Mouse (Mus musculus) skeletal muscle tissue, adult 2 months (tissue): ENCODE results near the gene Fnip2.

Experiments used
- DNase-seq: peaks from one replicate; pipeline ENCODE4 v3.0.0-alpha.2; 2012; ENCODE audit warnings: low read depth, low spot score

Fnip2 gene

DNA sequence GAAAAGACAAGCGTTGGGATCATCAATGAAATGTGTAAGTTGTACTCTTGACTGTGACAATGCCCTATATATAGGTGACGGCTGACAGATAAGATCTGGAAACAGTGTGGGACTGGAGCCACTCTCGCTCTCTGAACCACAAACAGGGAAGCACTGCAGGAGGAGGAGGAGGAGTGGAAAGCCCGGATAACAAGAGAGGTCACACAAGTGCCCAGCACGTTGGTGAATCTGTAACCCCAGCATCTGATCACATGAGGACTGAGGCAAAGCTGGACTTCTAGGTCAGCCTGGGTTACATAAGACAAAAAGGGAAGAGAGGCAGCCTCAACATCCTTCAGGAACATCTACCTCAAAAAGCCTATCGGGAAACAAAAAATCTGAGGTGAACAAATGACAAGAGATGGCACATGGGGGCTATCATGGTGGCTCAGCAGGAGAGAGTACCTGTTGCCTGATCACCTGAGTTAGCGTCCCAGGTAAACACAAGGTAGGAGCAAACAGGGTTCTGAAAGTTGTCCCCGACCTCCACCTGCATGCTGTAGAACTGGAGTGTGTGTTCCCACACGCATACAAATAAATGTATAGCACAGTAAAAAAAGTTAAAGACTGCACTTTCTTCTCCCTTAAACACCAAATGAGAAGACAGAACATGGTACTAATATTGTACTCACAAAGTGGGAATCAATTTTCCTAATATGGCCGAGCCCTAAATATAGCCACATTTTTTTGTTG, 2.6 kb downstream of the Fnip2 start:
- no peak for DNase-seq

DNA sequence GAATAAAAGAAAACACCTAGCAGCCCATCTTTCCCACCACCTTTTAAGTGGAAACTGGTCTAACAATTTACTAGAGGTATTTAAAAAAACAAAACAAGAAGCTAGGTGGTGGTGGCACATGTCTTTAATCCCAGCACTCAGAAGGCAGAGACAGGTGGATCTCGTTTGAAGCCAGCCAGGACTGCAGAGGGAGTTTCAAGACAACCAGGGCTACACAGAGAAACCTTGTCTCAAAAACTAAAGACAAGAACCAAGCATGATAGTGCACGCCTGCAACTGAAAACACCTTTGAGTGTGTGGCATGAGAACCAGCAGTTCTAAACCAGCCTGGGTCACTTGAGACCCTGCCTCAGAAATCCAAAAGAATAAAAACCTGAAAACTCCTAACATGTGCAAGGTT, 4.1 kb downstream of the Fnip2 start:
- no peak for DNase-seq

- no peak for DNase-seq
Measured at GRCm38 (mm10) chr3:79561784-79562715, 5.5 kb downstream of the Fnip2 start.

DNA sequence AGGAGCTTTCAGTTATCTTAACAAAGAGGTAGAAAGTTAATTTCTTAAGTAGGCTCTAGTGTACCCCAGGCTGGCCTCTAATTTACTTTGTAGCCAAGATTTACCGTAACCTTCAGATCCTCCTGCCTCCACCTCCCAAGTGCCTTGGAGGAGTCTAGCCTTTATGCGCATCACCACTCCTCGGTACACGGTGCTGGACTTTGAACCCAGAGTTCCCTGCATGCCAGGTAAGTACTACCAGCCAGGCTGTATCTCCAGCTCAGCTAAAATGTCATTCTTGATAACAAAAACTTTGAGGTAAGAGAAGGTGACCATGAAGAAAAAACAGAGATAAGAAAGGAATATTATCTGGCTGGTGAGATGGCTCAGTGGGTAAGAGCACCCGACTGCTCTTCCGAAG, 7.0 kb downstream of the Fnip2 start:
- DNase-seq: no peak

DNA sequence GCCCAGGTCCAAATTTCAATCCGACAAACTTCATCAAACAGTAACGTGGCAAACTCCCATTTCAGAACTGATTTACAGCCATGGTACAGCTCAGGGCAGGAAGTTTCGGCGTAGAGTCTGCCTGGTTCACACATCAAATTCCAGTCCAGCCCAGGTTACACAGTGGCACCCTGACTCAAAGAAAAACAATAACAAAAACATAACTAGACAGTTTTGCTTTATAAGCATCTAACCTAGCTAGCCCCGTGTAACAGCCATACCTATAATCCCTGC, 7.9 kb downstream of the Fnip2 start:
- no peak for DNase-seq

DNA sequence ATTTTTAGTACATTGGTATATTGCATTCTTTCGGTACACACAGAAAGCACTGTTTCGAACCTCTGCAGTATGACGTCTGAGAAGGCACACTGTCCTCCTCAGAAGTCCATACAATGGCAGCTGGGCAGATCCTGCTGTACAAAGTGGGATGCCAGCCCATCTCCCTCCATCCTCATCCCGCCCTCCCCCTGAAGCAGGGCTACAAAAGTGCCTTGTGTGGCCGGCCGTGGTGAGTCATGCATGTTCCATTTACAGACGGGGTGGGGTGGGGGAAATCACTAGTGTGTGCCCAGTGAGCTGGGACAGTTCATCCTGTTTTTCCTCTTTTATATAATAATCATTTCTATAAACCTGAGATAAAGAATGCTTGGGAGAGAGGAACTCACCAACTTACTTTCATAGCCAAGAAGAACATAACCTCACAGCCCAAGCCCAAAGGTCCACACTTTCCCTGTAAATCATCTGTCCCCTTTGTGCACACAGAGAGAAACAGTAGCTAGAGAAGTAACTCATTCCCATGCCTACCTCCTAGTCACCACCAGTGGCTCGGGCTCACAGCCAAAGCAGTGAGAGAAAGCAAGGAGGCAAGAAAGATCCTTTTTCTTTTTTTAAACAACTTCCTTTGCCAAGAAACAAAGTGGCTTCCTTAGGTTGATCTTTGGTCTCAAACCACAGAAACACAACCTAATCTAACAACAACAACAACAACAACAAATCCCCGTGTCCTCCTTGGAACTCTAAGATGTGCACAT, 8.4 kb downstream of the Fnip2 start:
- DNase-seq: no peak

GRCm38 (mm10) chr3:79555061-79555460, 12.5 kb downstream of the Fnip2 start:
- no peak for DNase-seq

DNA sequence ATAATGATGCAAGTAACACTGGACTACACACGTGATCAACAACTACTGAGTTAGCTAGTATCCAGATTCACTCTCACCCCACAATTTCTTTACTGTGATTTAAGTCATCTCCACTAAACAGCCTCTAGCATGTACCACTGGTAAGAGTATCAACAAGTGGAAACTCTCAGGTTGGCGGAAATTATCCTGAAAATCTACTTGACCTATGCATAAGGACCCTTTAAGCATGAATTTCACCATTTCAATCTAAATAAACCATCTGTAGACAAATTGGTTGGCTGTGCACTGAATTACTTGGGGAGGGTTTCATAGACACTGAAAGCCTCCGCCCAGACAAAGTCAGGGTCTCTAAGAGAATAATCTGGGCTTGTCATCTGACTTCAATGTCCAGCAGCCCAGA, 13.8 kb downstream of the Fnip2 start:
- no peak for DNase-seq

GRCm38 (mm10) chr3:79551826-79552552, 15.6 kb downstream of the Fnip2 start:
- no peak for DNase-seq

DNA sequence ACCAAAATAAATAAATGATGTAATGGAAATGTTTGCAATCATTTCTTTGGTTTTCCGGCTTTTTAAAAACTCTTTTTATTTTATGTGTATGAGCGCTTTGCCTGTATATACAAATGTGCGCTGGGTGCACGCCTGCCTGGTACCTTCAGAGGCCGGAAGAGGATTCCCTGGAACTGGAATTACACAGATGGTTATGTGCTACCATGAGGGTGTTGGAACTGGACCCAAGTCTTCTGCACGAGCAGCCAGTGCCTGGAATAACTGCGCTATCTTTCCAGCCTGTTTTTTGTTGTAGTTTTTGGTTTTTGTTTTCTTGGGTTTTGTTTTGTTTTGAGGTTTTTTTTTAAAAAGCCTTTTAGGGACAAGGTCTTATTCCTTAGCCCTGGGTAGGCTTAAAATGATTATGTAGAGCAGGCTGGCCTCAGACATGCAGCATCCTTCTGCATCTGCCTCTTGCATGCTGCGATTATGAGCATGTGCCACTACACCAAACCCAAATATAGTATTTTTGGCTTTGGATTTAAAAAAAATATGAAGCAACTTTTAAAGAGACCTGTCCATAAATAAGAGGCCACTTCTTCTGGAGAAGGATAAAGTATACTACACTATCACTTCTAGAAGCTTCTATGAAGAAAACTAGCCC, 17.7 kb downstream of the Fnip2 start:
- DNase-seq: no peak

GRCm38 (mm10) chr3:79548681-79549437, 18.7 kb downstream of the Fnip2 start:
- DNase-seq: no peak

GRCm38 (mm10) chr3:79542585-79542984, 25.0 kb downstream of the Fnip2 start:
- DNase-seq: no peak

DNA sequence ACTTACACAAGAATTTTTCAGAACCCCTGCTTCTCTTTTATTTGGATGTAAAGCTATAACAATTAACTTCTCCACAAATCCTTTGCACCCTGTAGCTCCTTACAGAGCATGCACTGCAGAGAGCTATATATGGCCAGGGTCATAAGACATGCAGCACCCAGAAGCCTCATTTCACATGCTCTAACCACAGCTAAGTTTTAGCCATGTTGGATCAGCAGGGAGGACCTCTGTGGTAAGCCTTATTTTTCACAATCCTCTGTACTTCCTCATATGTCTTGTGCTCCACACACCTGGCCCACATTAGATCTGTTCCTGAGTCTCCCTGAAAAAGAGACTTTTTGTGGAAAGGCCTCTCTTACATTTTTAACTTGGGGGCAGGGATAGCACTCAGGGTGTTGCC, 27.9 kb downstream of the Fnip2 start:
- DNase-seq: no peak

- DNase-seq: no peak
Measured at GRCm38 (mm10) chr3:79539124-79539523, 28.5 kb downstream of the Fnip2 start.

GRCm38 (mm10) chr3:79538342-79538741, 29.3 kb downstream of the Fnip2 start:
- no peak for DNase-seq

- no peak for DNase-seq
Measured at GRCm38 (mm10) chr3:79537626-79538203, 29.9 kb downstream of the Fnip2 start.

DNA sequence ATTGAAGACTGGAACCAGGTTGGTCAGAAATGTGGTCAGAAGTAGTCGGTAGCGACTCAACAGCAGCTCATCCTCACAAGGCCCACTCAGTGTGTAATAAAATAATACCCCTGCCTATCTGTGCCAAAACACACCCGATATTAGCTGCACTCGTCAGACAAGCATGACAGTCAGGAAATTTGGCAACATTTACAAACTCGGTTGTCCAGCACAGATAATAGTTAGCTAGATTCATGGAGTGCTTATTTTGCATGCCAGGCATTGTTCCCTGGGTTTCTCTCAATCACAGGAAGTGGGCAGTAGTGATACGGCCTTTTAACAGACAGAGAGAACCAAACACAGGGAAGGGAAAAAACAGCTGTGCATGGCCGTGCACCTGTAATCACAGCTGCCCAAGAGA, 30.6 kb downstream of the Fnip2 start:
- no peak for DNase-seq

DNA sequence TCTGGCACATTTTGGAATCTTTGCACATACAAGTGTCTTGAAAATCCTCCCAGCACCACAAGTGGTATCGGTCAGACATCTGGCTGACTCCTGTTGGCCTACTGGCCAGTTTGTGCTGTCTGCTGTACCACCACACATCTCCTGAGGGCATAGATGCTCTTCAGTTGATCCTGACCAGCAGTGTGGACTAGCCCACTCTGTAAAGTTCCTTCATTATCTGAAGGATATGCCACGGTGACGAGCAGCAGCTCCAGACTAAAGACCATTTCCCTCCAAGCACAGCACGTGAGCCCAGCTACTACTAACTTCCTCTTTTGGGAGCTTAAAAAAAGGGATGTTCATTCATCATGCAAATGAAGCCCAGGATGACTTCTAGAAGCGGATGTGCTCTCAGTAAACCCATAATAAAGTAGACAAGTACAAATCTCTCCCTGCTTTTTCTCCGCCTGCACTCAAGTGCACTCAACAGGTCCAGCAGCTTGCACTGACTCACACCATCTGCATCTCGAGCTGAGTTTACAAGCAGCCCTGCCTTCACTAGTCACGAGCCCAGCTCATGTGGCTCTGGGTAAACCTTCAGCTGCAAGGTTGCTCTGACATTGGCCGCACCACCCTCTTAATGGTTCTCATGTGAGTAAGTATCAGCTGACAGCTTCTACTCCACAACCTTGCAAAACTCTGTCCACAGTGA, 35.9 kb downstream of the Fnip2 start:
- peak; percentile 32 for DNase-seq

DNA sequence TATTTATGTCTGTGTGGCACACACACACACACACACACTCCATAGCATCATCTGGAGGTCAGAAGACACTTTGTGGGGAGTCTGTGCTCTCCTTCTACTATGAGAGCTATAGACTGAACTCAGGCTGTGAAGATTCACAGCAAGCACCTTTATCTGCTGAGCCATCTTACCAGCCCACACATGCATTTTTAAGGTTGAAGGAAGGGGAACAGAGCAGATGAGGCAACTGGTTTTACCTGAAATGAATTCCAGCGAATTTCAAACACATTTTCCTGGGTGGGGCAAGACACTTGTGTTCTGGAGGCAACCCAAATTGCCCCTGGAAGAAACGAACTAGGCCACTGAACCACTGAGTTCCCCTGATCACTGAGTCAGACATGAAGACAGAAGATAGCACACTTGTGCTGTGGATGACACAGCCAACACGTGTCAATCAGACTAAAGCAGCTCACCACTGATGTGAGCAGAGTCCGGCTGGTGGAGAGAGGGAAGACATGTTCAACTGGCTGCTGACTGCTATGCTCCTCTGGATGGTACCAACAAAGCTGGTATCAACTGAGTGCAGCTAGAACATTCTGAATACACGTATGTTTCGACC, 38.0 kb downstream of the Fnip2 start:
- DNase-seq: no peak
